Mouse (Mus musculus): ENCODE data around the gene Cyb561d1. TPM values are rescaled to one million over a fixed set of nuclear protein-coding genes. Genes with fewer than 3 reads are reported as not detected.
A peak's percentile ranks its signal among the peaks of the same experiment; 100 is the strongest.

Cyb561d1 gene
- polyA plus RNA-seq, 1 experiment, result 7.0 TPM

- H3K36me3 ChIP-seq (ENCODE audit: control insufficient read depth, insufficient read depth, low read length), result no peaks in the 10 kb centered on the region
- H3K4me1 ChIP-seq (ENCODE audit: control insufficient read depth, insufficient read depth, low read length), result peaks cover 7% of the 10 kb centered on the region; the same call in 1 of the 2 replicates
- no peak overlapping the region for H3K27ac ChIP-seq (ENCODE audit: insufficient read depth, low read depth, low read length)
- no peak for DNase-seq
- WGBS, result 80% methylated on average over 4 of the region's 4 CpGs
- TF ChIP-seq POLR2A (IDR thresholded peaks at IDR 0.05; ENCODE audit: low read depth, low read length), result no peak
- no peak for TF ChIP-seq CTCF (conservative IDR thresholded peaks at IDR 0.05; ENCODE audit: insufficient read depth, insufficient read length, low read depth, low read length)
- H3K4me3 ChIP-seq (ENCODE audit: insufficient read depth, low read depth, low read length), result no peak overlapping the region
- no peaks in the 10 kb centered on the region for H3K27me3 ChIP-seq (replicated peaks; ENCODE audit: control insufficient read depth, insufficient read depth, low read length)
Measured at GRCm38 (mm10) chr3:108193686-108194085, 7.3 kb downstream of the Cyb561d1 start.

GRCm38 (mm10) chr3:108189897-108190296, 11.1 kb downstream of the Cyb561d1 start:
- H3K4me3 ChIP-seq (ENCODE audit: insufficient read depth, low read depth, low read length), result no peak overlapping the region
- H3K27me3 ChIP-seq (replicated peaks; ENCODE audit: control insufficient read depth, insufficient read depth, low read length), result no peaks in the 10 kb centered on the region
- no peak for TF ChIP-seq CTCF (conservative IDR thresholded peaks at IDR 0.05; ENCODE audit: insufficient read depth, insufficient read length, low read depth, low read length)
- TF ChIP-seq POLR2A (IDR thresholded peaks at IDR 0.05; ENCODE audit: low read depth, low read length), result no peak
- H3K36me3 ChIP-seq (ENCODE audit: control insufficient read depth, insufficient read depth, low read length), result no peaks in the 10 kb centered on the region
- DNase-seq, result no peak
- 59% methylated on average over 5 of the region's 5 CpGs for whole genome bisulfite sequencing
- H3K27ac ChIP-seq (ENCODE audit: insufficient read depth, low read depth, low read length), result no peak overlapping the region
- peaks cover 4% of the 10 kb centered on the region; the same call in 1 of the 2 replicates for H3K4me1 ChIP-seq (ENCODE audit: control insufficient read depth, insufficient read depth, low read length)

GRCm38 (mm10) chr3:108188716-108189490, 12.1 kb downstream of the Cyb561d1 start:
- H3K27me3 ChIP-seq (replicated peaks; ENCODE audit: control insufficient read depth, insufficient read depth, low read length), result no peaks in the 10 kb centered on the region
- no peak for DNase-seq
- no peak overlapping the region for H3K27ac ChIP-seq (ENCODE audit: insufficient read depth, low read depth, low read length)
- H3K4me3 ChIP-seq (ENCODE audit: insufficient read depth, low read depth, low read length), result no peak overlapping the region
- peaks cover 4% of the 10 kb centered on the region; the same call in 1 of the 2 replicates for H3K4me1 ChIP-seq (ENCODE audit: control insufficient read depth, insufficient read depth, low read length)
- 85% methylated on average over 9 of the region's 9 CpGs for WGBS
- no peak for TF ChIP-seq CTCF (conservative IDR thresholded peaks at IDR 0.05; ENCODE audit: insufficient read depth, insufficient read length, low read depth, low read length)
- TF ChIP-seq POLR2A (IDR thresholded peaks at IDR 0.05; ENCODE audit: low read depth, low read length), result no peak
- H3K36me3 ChIP-seq (ENCODE audit: control insufficient read depth, insufficient read depth, low read length), result no peaks in the 10 kb centered on the region

- Histone ChIP-seq H3K36me3 (ENCODE audit: control insufficient read depth, insufficient read depth, low read length) (no peaks in the 10 kb centered on the region), H3K27me3 (replicated peaks; ENCODE audit: control insufficient read depth, insufficient read depth, low read length) (no peaks in the 10 kb centered on the region), H3K4me1 (ENCODE audit: control insufficient read depth, insufficient read depth, low read length) (peaks cover 4% of the 10 kb centered on the region; the same call in 1 of the 2 replicates), H3K27ac (ENCODE audit: insufficient read depth, low read depth, low read length) (no peak overlapping the region), H3K4me3 (ENCODE audit: insufficient read depth, low read depth, low read length) (peak overlapping the region; percentile 71)
- DNase-seq, result no peak
- 79% methylated on average over 20 of the region's 20 CpGs for WGBS
- TF ChIP-seq POLR2A (IDR thresholded peaks at IDR 0.05; ENCODE audit: low read depth, low read length), result no peak
- no peak for TF ChIP-seq CTCF (conservative IDR thresholded peaks at IDR 0.05; ENCODE audit: insufficient read depth, insufficient read length, low read depth, low read length)
Measured at GRCm38 (mm10) chr3:108187111-108187795, 13.8 kb downstream of the Cyb561d1 start.

- no peaks in the 10 kb centered on the region for H3K27me3 ChIP-seq (replicated peaks; ENCODE audit: control insufficient read depth, insufficient read depth, low read length)
- H3K4me1 ChIP-seq (ENCODE audit: control insufficient read depth, insufficient read depth, low read length), result peaks cover 4% of the 10 kb centered on the region; the same call in 1 of the 2 replicates
- WGBS, result 8% methylated on average over 89 of the region's 100 CpGs
- H3K36me3 ChIP-seq (ENCODE audit: control insufficient read depth, insufficient read depth, low read length), result no peaks in the 10 kb centered on the region
- peak; percentile 58 for DNase-seq
- H3K4me3 ChIP-seq (ENCODE audit: insufficient read depth, low read depth, low read length), result peak within 1 kb of the TSS; percentile 71
- TF ChIP-seq CTCF (conservative IDR thresholded peaks at IDR 0.05; ENCODE audit: insufficient read depth, insufficient read length, low read depth, low read length), result no peak
- TF ChIP-seq POLR2A (IDR thresholded peaks at IDR 0.05; ENCODE audit: low read depth, low read length), result no peak
- no peak within 1 kb of the TSS for H3K27ac ChIP-seq (ENCODE audit: insufficient read depth, low read depth, low read length)
Measured at GRCm38 (mm10) chr3:108186098-108187047, 14.6 kb downstream of the Cyb561d1 start, which contains the start of gene Amigo1. Amigo1 (plus strand) TSS chr3:108186335.

- TF ChIP-seq POLR2A (IDR thresholded peaks at IDR 0.05; ENCODE audit: low read depth, low read length) (no peak), CTCF (conservative IDR thresholded peaks at IDR 0.05; ENCODE audit: insufficient read depth, insufficient read length, low read depth, low read length) (no peak)
- peak overlapping the region; percentile 71 for H3K4me3 ChIP-seq (ENCODE audit: insufficient read depth, low read depth, low read length)
- peaks cover 4% of the 10 kb centered on the region; the same call in 1 of the 2 replicates for H3K4me1 ChIP-seq (ENCODE audit: control insufficient read depth, insufficient read depth, low read length)
- no peaks in the 10 kb centered on the region for H3K27me3 ChIP-seq (replicated peaks; ENCODE audit: control insufficient read depth, insufficient read depth, low read length)
- no peak for DNase-seq
- no peaks in the 10 kb centered on the region for H3K36me3 ChIP-seq (ENCODE audit: control insufficient read depth, insufficient read depth, low read length)
- H3K27ac ChIP-seq (ENCODE audit: insufficient read depth, low read depth, low read length), result no peak overlapping the region
- 4% methylated on average over 16 of the region's 16 CpGs for WGBS
Measured at GRCm38 (mm10) chr3:108185460-108186097, 15.4 kb downstream of the Cyb561d1 start.
